20 mouse cellular contexts compared by ENCODE assay signal in genomic region chr6:95694910-95695309, GRCm38 (mm10). TPM values are rescaled to one million over a fixed set of nuclear protein-coding genes. Genes with fewer than 3 reads are reported as not detected.
DNase-seq lines count a peak whose midpoint lies in the region; ATAC-seq lines count a peak whose summit lies in the region.
"Had no signal": no experiment of that assay in that cellular context is flagged by ENCODE, and none has a peak within 500 bp of the region (broad histone marks: within the 10 kb centered on the region; RNA-seq: fewer than 3 reads in every experiment).

No protein-coding gene starts in this region.

- peak; percentile 43; the same call in 1 of the 2 replicates for ATAC-seq in kidney, embryonic 14.5 days (ENCODE audit: low FRiP score, low TSS enrichment)
- ATAC-seq in lung, embryonic 16.5 days (ENCODE audit: low read depth) = 0 out of 2 replicates have a peak, but pooled peaks have one; percentile 34
- ATAC-seq: activated CD4-positive, CD25-positive, alpha-beta regulatory T cell, adult 4 months; forebrain, embryonic 15.5 days; Patski had no signal

- H3K9me3 ChIP-seq in kidney, embryonic 14.5 days (ENCODE audit: control insufficient read depth, low read length) = no peaks in the 10 kb centered on the region
- H3K9me3 ChIP-seq in lung, embryonic 16.5 days (ENCODE audit: control insufficient read depth, low read length) = no peaks in the 10 kb centered on the region
- H3K9me3 ChIP-seq: embryonic facial prominence, embryonic 12.5 days; forebrain, embryonic 15.5 days; heart, embryonic 13.5 days; hindbrain, embryonic 15.5 days had no signal

- no peak overlapping the region for H3K27ac ChIP-seq in kidney, embryonic 14.5 days (ENCODE audit: low read depth, low read length)
- no peak overlapping the region for H3K27ac ChIP-seq in lung, embryonic 16.5 days (ENCODE audit: low read length)
- H3K27ac ChIP-seq: embryonic facial prominence, embryonic 12.5 days; forebrain, embryonic 15.5 days; heart, adult 2 months; hindbrain, embryonic 15.5 days had no signal

- H3K9ac ChIP-seq in kidney, embryonic 14.5 days (ENCODE audit: low read depth, low read length) = no peak overlapping the region
- no peak overlapping the region for H3K9ac ChIP-seq in lung, embryonic 16.5 days (ENCODE audit: low read length)
- H3K9ac ChIP-seq: embryonic facial prominence, embryonic 12.5 days; forebrain, embryonic 15.5 days; heart, embryonic 13.5 days; hindbrain, embryonic 15.5 days had no signal

- H3K4me2 ChIP-seq in kidney, embryonic 14.5 days (replicated peaks; ENCODE audit: low read depth, low read length) = no peak overlapping the region
- H3K4me2 ChIP-seq in lung, embryonic 16.5 days (ENCODE audit: low read depth, low read length) = no peak overlapping the region
- H3K4me2 ChIP-seq: embryonic facial prominence, embryonic 12.5 days; forebrain, embryonic 15.5 days; heart, embryonic 13.5 days; hindbrain, embryonic 15.5 days had no signal

- 0 out of 2 replicates have a peak, but pooled peaks cover 7% of the 10 kb centered on the region for H3K4me1 ChIP-seq in kidney, embryonic 14.5 days (ENCODE audit: control insufficient read depth, insufficient read depth, low read length)
- peaks cover 9% of the 10 kb centered on the region for H3K4me1 ChIP-seq in lung, embryonic 16.5 days (replicated peaks; ENCODE audit: control insufficient read depth, insufficient read depth, low read length)
- H3K4me1 ChIP-seq: forebrain, embryonic 15.5 days; hindbrain, embryonic 15.5 days had no signal

- H3K4me3 ChIP-seq in kidney, embryonic 14.5 days (ENCODE audit: low read length) = no peak overlapping the region
- no peak overlapping the region for H3K4me3 ChIP-seq in lung, embryonic 16.5 days (ENCODE audit: low read length)
- H3K4me3 ChIP-seq: embryonic facial prominence, embryonic 12.5 days; forebrain, embryonic 15.5 days; heart, adult 2 months; heart, embryonic 13.5 days; hindbrain, embryonic 15.5 days had no signal

- H3K36me3 ChIP-seq in kidney, embryonic 14.5 days (ENCODE audit: control insufficient read depth, insufficient read depth, low read length) = no peaks in the 10 kb centered on the region
- no peaks in the 10 kb centered on the region for H3K36me3 ChIP-seq in lung, embryonic 16.5 days (ENCODE audit: control insufficient read depth, insufficient read depth, low read length)
- H3K36me3 ChIP-seq: embryonic facial prominence, embryonic 12.5 days; forebrain, embryonic 15.5 days; heart, embryonic 13.5 days; hindbrain, embryonic 15.5 days had no signal

- H3K27me3 ChIP-seq in kidney, embryonic 14.5 days (ENCODE audit: control insufficient read depth, insufficient read depth, low read length) = no peaks in the 10 kb centered on the region
- no peaks in the 10 kb centered on the region for H3K27me3 ChIP-seq in lung, embryonic 16.5 days (ENCODE audit: control insufficient read depth, insufficient read depth, low read depth, low read length)
- H3K27me3 ChIP-seq: CH12.LX; embryonic facial prominence, embryonic 12.5 days; forebrain, embryonic 15.5 days; heart, embryonic 13.5 days; hindbrain, embryonic 15.5 days; Patski had no signal

- DNase-seq in adrenal gland, postnatal 25 days = peak; percentile 29
- DNase-seq in adrenal gland, postnatal 4 days (ENCODE audit: low spot score in 2 of 2) = no peak
- DNase-seq in kidney, postnatal 36 days = no peak
- no peak for DNase-seq in lung, postnatal 36 days
- DNase-seq in left cerebral cortex, adult 8-10 months (ENCODE audit: low spot score in 2 of 2) = no peak
- DNase-seq: cerebellum, adult 11-12 months; cerebellum, adult 9-10 months; cerebellum, postnatal 25 days; gastrocnemius, postnatal 36 days; heart, postnatal 36 days had no signal

- 80% methylated on average over 4 of the region's 4 CpGs for WGBS in kidney, embryonic 14.5 days
- 72% methylated on average over 4 of the region's 4 CpGs for WGBS in lung, embryonic 16.5 days

RNA-seq across cellular contexts. Expression of gene Suclg2, which starts 23.7 kb away (rescaled TPM):
- 131 and 153 TPM in 2 replicates for total RNA-seq in adrenal gland, postnatal 25 days (2021)
- 100 to 1,000 TPM; 130 to 135 TPM for total RNA-seq in adrenal gland, postnatal 4 days (2021)
- polyA plus RNA-seq in kidney, embryonic 14.5 days (2014; fragmentation: Nextera tagmentation; extraction: Ambion mirVana) = 84.0 and 112 TPM in 2 replicates
- polyA plus RNA-seq in lung, embryonic 16.5 days (2015; fragmentation: Nextera tagmentation; extraction: Ambion mirVana) = 66.2 and 67.7 TPM in 2 replicates
- total RNA-seq in left cerebral cortex, adult 8-10 months (2022) = 10 to 100 TPM; 20.7 to 24.1 (median 21.2) TPM
